Comparison of ENCODE assay signal across 8 mouse cellular contexts in the genomic region with DNA sequence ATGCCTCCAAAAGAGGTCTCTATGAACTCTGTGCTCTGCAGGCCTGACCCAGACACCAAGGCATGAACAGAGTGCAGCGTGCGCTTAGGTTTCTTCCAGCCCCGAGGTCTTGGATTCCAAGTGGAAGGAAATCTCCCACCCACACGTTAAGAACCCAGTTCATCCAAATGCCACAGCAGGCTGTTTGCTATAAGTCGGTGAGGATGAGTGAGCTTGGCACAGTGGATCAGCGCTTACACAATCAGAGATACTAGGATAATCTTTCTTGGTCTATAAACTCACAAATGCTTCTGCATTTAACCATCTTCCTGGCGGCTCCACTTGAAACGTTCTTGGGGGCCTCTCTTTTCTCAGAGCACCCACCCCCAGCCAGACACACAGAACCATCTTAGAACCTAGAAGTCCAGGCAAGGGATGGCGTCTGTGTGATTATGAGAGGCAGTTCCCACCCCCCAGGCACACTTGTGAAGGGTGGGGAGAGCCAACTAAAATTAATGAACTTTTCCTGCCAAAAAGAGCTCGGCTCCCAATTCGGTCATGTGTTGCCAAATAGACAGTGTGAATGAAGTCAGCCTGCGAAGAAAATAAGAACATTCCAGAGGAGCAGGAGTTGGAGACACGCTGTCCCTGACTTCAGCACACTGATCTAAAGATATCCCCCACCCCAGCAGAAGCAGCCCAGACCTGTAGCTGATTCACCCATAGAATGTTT.
DNase-seq lines count a peak whose midpoint lies in the region; ATAC-seq lines count a peak whose summit lies in the region.
"Had no signal": no experiment of that assay in that cellular context is flagged by ENCODE, and none has a peak within 500 bp of the region (broad histone marks: within the 10 kb centered on the region; RNA-seq: fewer than 3 reads in every experiment).

No protein-coding gene starts in this region.

- peak; percentile 25 for DNase-seq in kidney, adult 9 months
- DNase-seq in kidney, postnatal 4 days: no peak
- DNase-seq in brain, adult 2 months (ENCODE audit: low read depth, low spot score): peak; percentile 89
- DNase-seq in lung, postnatal 10 days: peak; percentile 64
- DNase-seq in cerebellum, adult 11 months: no peak
- DNase-seq: heart, postnatal 36 days had no signal

- ATAC-seq in frontal cortex, adult (ENCODE audit: low TSS enrichment): peak; percentile 75
- ATAC-seq in erythroblast, adult 5-6 weeks (replicated peaks; ENCODE audit: low FRiP score, poor library complexity, severe bottlenecking): no peak

Comparison
In these comparisons a context has a peak if more than half of its experiments do, and no peak if none do; other contexts are left out.
1. DNase-seq: peak in kidney, adult 9 months (single experiment), brain, adult 2 months (single experiment) and lung, postnatal 10 days (single experiment); none in kidney, postnatal 4 days (0 of 2) and cerebellum, adult 11 months (single experiment).